Mouse (Mus musculus) thymus, adult 2 months (tissue): Measurements from ENCODE around the gene Kank2.

Experiments used
- CTCF ChIP-seq: fragments of 200-500 bp; IDR thresholded peaks from 2 replicates; pipeline ENCODE4 v1.5.1; 2012; ENCODE audit warnings: mild to moderate bottlenecking, control low read depth, low read length, moderate library complexity, borderline replicate concordance; ENCODE audit not compliant: control insufficient read depth, poor library complexity, insufficient read depth; ENCODE audit errors: extremely low read depth
- POLR2A ChIP-seq: fragments of 200-500 bp; IDR thresholded peaks from 2 replicates; pipeline ENCODE4 v1.6.1; 2012; ENCODE audit warnings: mild to moderate bottlenecking, low read length, control low read depth, moderate library complexity; ENCODE audit not compliant: control insufficient read depth, poor library complexity, insufficient read depth; ENCODE audit errors: extremely low read depth

DNA sequence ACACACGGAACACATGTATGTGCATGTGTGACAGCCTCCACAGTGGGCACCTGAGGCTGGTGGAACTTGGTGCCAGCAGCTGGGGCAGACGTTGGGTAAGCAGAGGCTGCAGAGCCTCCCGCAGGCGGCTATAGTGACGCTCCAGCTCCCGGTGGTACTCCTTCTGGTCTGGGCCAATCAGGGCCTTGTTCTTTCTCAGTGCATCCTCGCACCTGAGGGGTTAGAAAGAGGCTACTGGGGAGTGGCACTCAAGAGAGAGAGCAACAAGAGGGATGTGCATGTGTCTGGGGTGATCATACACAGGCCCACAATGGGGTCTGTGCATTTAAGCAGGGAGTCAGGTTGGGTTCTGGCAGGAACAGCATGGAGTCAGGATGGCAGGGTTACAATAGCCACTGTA is 2.6 kb upstream of the Kank2 start:
- no peak for TF ChIP-seq CTCF
- no peak for TF ChIP-seq POLR2A
